Mouse (Mus musculus): ENCODE measurements at regions not wholly inside any gene's neighbourhood (a gene's known extent, or its start where the extent isn't known, plus 50 kb on each side); places are given as distances from the start of the nearest gene placed in this dataset.

DNA sequence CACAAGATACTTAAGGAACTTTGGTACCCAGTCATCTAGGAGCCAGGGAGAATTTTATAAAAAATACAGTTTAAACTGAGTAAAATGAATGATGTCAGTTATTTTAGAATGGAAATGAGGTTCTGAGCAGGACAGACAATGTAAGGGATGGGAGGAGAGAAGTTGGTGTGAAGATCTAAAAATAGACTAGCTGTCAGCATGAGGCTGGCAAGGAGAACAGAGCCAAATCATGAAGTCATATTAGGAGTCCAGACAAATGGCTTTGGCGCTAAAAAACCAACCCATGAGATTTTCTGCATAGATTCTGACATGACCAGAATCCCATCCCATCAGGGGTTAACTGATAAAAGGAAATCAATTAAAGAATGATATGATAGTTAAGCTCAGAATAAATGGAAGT, 65.5 kb upstream of the Itprid2 start:
- Histone ChIP-seq H3K36me3 (ENCODE audit: control insufficient read depth, insufficient read depth, low read length, poor library complexity, severe bottlenecking) (no peaks in the 10 kb centered on the region), H3K27me3 (ENCODE audit: control insufficient read depth, insufficient read depth, low read length, poor library complexity, severe bottlenecking) (no peaks in the 10 kb centered on the region)
- no peak for DNase-seq (ENCODE audit: low read depth, low spot score)

- Histone ChIP-seq H3K27me3 (ENCODE audit: control insufficient read depth, insufficient read depth, low read length, poor library complexity, severe bottlenecking) (no peaks in the 10 kb centered on the region), H3K36me3 (ENCODE audit: control insufficient read depth, insufficient read depth, low read length, poor library complexity, severe bottlenecking) (no peaks in the 10 kb centered on the region)
- no peak for DNase-seq (ENCODE audit: low read depth, low spot score)
Measured at GRCm38 (mm10) chr2:79571910-79572309, 63.2 kb upstream of the Itprid2 start.

DNA sequence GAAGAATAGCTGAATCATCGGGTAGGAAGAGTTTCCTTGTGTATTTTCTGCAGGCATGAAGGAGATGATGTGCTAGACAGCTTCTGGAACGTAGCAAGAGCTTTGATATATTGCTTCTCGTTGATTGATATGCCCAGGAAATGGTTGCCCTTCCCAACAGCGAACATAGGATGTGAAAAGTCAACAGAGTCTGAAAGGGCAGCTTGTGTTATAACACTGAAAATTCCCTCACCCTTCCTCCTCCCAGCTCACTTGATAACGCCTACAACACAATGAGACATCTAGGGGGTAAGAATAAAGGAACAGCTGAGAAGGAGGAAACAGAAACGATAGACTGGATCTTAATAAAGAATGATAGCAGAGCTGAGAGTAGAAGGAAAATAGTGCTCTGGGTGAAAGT, 60.1 kb upstream of the Itprid2 start:
- DNase-seq (ENCODE audit: low read depth, low spot score), result no peak
- H3K36me3 ChIP-seq (ENCODE audit: control insufficient read depth, insufficient read depth, low read length, poor library complexity, severe bottlenecking), result no peaks in the 10 kb centered on the region
- no peaks in the 10 kb centered on the region for H3K27me3 ChIP-seq (ENCODE audit: control insufficient read depth, insufficient read depth, low read length, poor library complexity, severe bottlenecking)

GRCm38 (mm10) chr2:79585022-79585774, 50.0 kb upstream of the Itprid2 start:
- no peak for DNase-seq (ENCODE audit: low read depth, low spot score)
- Histone ChIP-seq H3K36me3 (ENCODE audit: control insufficient read depth, insufficient read depth, low read length, poor library complexity, severe bottlenecking) (no peaks in the 10 kb centered on the region), H3K27me3 (ENCODE audit: control insufficient read depth, insufficient read depth, low read length, poor library complexity, severe bottlenecking) (no peaks in the 10 kb centered on the region)

All from splenic B cell, adult 2 months (primary cell).